Mouse (Mus musculus) cerebellum, adult 2 months (tissue): ENCODE data around the gene Pdgfra.

Experiments used
- CTCF ChIP-seq: fragments of 200-500 bp; IDR thresholded peaks from 2 replicates; pipeline ENCODE4 v1.5.1; 2011; ENCODE audit warnings: low read depth, mild to moderate bottlenecking, control low read depth, low read length, moderate library complexity, borderline replicate concordance; ENCODE audit not compliant: insufficient read depth
- POLR2A ChIP-seq: fragments of 200-500 bp; IDR thresholded peaks from 2 replicates; pipeline ENCODE4 v1.6.1; 2011; ENCODE audit warnings: low read length, control low read depth, borderline replicate concordance; ENCODE audit not compliant: insufficient read depth

DNA sequence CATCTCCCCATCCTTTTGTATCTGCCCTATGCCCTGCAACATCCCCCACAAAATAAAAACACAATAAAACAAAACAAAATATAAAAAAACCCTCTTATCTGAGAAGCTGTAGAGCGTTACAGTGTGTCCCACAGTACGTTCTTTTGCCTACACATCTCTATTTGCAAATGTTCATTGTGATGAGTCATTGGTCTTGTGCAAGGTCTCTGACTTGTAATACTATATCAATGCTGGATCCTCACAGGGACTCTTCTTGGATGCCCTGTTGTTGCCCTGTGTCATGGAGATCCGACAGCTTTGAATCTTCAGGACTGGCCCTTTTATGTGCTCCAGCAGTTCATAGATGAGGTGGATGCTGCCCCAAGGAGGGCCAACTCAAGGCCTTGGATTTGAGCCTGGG is 55.8 kb downstream of the Pdgfra start:
- TF ChIP-seq POLR2A (no peak), CTCF (no peak)
